Mouse (Mus musculus) hindbrain, embryonic 11.5 days (tissue): ENCODE data around the gene Tead3. TPM values are rescaled to one million over a fixed set of nuclear protein-coding genes. Genes with fewer than 3 reads are reported as not detected.
A peak's percentile ranks its signal among the peaks of the same experiment; 100 is the strongest.
"Not testable (repeated sequence)": the region's sequence is repeated elsewhere in the genome, so short reads cannot be mapped to it uniquely, and the experiment has no call there.

Experiments used
- ATAC-seq: fragments of 200-750 bp; cut with Nextera tagmentation; 2 replicates; pipeline ENCODE4 v1.8.0; 2017; ENCODE audit warnings: mild to moderate bottlenecking, moderate TSS enrichment, moderate library complexity; ENCODE audit not compliant: low FRiP score
- DNase-seq: peaks from one replicate; pipeline ENCODE4 v3.0.0-alpha.2; 2015; ENCODE audit warnings: low spot score
- H3K27ac ChIP-seq: fragments of 300-500 bp; sonication (generic); 2 replicates; pipeline ENCODE4 v1.5.1; 2014; ENCODE audit warnings: mild to moderate bottlenecking, low read depth, low read length
- H3K27me3 ChIP-seq: fragments of 300-500 bp; sonication (generic); 2 replicates; pipeline ENCODE4 v1.6.1; 2014; ENCODE audit warnings: mild to moderate bottlenecking, low read length, moderate library complexity, mixed read lengths; ENCODE audit not compliant: control insufficient read depth, insufficient read depth
- H3K36me3 ChIP-seq: fragments of 300-500 bp; sonication (generic); 2 replicates; pipeline ENCODE4 v1.6.1; 2014; ENCODE audit warnings: mild to moderate bottlenecking, low read length, moderate library complexity, mixed read lengths; ENCODE audit not compliant: control insufficient read depth, insufficient read depth
- H3K4me1 ChIP-seq: fragments of 300-500 bp; sonication (generic); replicated peaks from 2 replicates; pipeline ENCODE4 v1.6.1; 2014; ENCODE audit warnings: low read length, mixed read lengths; ENCODE audit not compliant: control insufficient read depth, insufficient read depth
- H3K4me2 ChIP-seq: fragments of 300-500 bp; sonication (generic); replicated peaks from 2 replicates; pipeline ENCODE4 v1.6.1; 2014; ENCODE audit warnings: mild to moderate bottlenecking, low read depth, low read length
- H3K4me3 ChIP-seq: fragments of 300-500 bp; sonication (generic); 2 replicates; pipeline ENCODE4 v1.5.1; 2014; ENCODE audit warnings: low read depth, low read length
- H3K9ac ChIP-seq: fragments of 300-500 bp; sonication (generic); 2 replicates; pipeline ENCODE4 v1.6.1; 2014; ENCODE audit warnings: low read depth, low read length
- H3K9me3 ChIP-seq: fragments of 300-500 bp; sonication (generic); 2 replicates; pipeline ENCODE4 v1.6.1; 2016; ENCODE audit warnings: low read length; ENCODE audit not compliant: control insufficient read depth
- WGBS: fragments of 180-500 bp; shearing (Covaris S2); extraction: QIAGEN DNeasy Blood & Tissue Kit; methylation state at CpG from one replicate; pipeline ENCODE4 v1.1.7; 2014; 5-methylcytosine and 5-hydroxymethylcytosine counted together
- polyA plus RNA-seq: library from polyadenylated mRNA; unstranded; fragments of >200 nt; fragmentation: Nextera tagmentation; extraction: Ambion mirVana; gene quantifications from 2 replicates; pipeline ENCODE4 v1.2.1, GENCODE M21; 2014

Tead3 gene
- polyA plus RNA-seq, 1 experiment from 2014 or later: 3.7 TPM

GRCm38 (mm10) chr17:28330232-28330546 is 20.4 kb downstream of the Tead3 start:
- 0 out of 2 replicates have a peak, but pooled peaks cover 3% of the 10 kb centered on the region for H3K36me3 ChIP-seq
- DNase-seq (no peak), ATAC-seq (no peak)
- H3K4me1 ChIP-seq: peaks cover 5% of the 10 kb centered on the region; the same call in 1 of the 2 replicates
- peak overlapping the region; percentile 96 for H3K4me2 ChIP-seq
- peak overlapping the region; percentile 98; the same call in 1 of the 2 replicates for H3K9ac ChIP-seq
- 50% methylated on average over 2 of the region's 2 CpGs for WGBS
- H3K9me3 ChIP-seq: no peaks in the 10 kb centered on the region
- peak overlapping the region; percentile 94 for H3K4me3 ChIP-seq
- no peak overlapping the region for H3K27ac ChIP-seq
- no peaks in the 10 kb centered on the region for H3K27me3 ChIP-seq

- no peak overlapping the region for H3K27ac ChIP-seq
- H3K9ac ChIP-seq: peak overlapping the region; percentile 98
- peak; percentile 29 for DNase-seq
These were observed 20.9 kb downstream of the Tead3 start for GRCm38 (mm10) chr17:28329503-28330231.

GRCm38 (mm10) chr17:28328946-28329345 is 21.7 kb downstream of the Tead3 start:
- H3K4me1 ChIP-seq: peaks cover 5% of the 10 kb centered on the region; the same call in 1 of the 2 replicates
- peak overlapping the region; percentile 96 for H3K4me2 ChIP-seq
- WGBS: under 1% methylated on average over 25 of the region's 25 CpGs
- peak overlapping the region; percentile 94 for H3K27ac ChIP-seq
- H3K27me3 ChIP-seq: no peaks in the 10 kb centered on the region
- H3K36me3 ChIP-seq: 0 out of 2 replicates have a peak, but pooled peaks cover 3% of the 10 kb centered on the region
- ATAC-seq (peak; percentile 4; the same call in 1 of the 2 replicates), DNase-seq (no peak)
- H3K4me3 ChIP-seq: peak overlapping the region; percentile 94
- H3K9ac ChIP-seq: peak overlapping the region; percentile 98
- H3K9me3 ChIP-seq: no peaks in the 10 kb centered on the region

More at GRCm38 (mm10) chr17:28329503-28330231, 20.9 kb downstream of the Tead3 start:
- Histone ChIP-seq H3K4me3 (peak overlapping the region; percentile 94), H3K4me2 (peak overlapping the region; percentile 96), H3K9me3 (no peaks in the 10 kb centered on the region), H3K27me3 (no peaks in the 10 kb centered on the region), H3K4me1 (peaks cover 5% of the 10 kb centered on the region; the same call in 1 of the 2 replicates), H3K36me3 (0 out of 2 replicates have a peak, but pooled peaks cover 3% of the 10 kb centered on the region)
- WGBS: 12% methylated on average over 4 of the region's 4 CpGs
- no peak for ATAC-seq

- Histone ChIP-seq H3K27ac (peak within 1 kb of the TSS; percentile 94), H3K4me1 (peaks cover 5% of the 10 kb centered on the region; the same call in 1 of the 2 replicates)
- WGBS: under 1% methylated on average over 67 of the region's 67 CpGs
These were observed 22.2 kb downstream of the Tead3 start, which contains the start of gene Rpl10a for GRCm38 (mm10) chr17:28328366-28328928. TSS of gene Rpl10a (plus strand) at chr17:28328471.

GRCm38 (mm10) chr17:28327673-28328325 is 22.8 kb downstream of the Tead3 start:
- Histone ChIP-seq H3K36me3 (0 out of 2 replicates have a peak, but pooled peaks cover 3% of the 10 kb centered on the region), H3K4me3 (peak overlapping the region; percentile 94), H3K9me3 (no peaks in the 10 kb centered on the region), H3K4me1 (peaks cover 2% of the 10 kb centered on the region; the same call in 1 of the 2 replicates), H3K27me3 (no peaks in the 10 kb centered on the region), H3K4me2 (peak overlapping the region; percentile 96), H3K27ac (peak overlapping the region; percentile 94), H3K9ac (peak overlapping the region; percentile 63)
- peak; percentile 55; the same call in 1 of the 2 replicates for ATAC-seq
- 13% methylated on average over 22 of the region's 22 CpGs for WGBS
- peak; percentile 44 for DNase-seq

More at GRCm38 (mm10) chr17:28328366-28328928, 22.2 kb downstream of the Tead3 start, which contains the start of gene Rpl10a:
- Histone ChIP-seq H3K36me3 (0 out of 2 replicates have a peak, but pooled peaks cover 3% of the 10 kb centered on the region), H3K27me3 (no peaks in the 10 kb centered on the region), H3K9ac (peak within 1 kb of the TSS; percentile 98), H3K4me2 (peak within 1 kb of the TSS; percentile 96), H3K4me3 (peak within 1 kb of the TSS; percentile 94), H3K9me3 (no peaks in the 10 kb centered on the region)
- DNase-seq: peak; percentile 99
- peak; percentile 90 for ATAC-seq

GRCm38 (mm10) chr17:28326951-28327350 is 23.7 kb downstream of the Tead3 start:
- WGBS: 81% methylated on average over 3 of the region's 3 CpGs
- H3K4me3 ChIP-seq: no peak overlapping the region
- no peak overlapping the region for H3K27ac ChIP-seq
- H3K36me3 ChIP-seq: 0 out of 2 replicates have a peak, but pooled peaks cover 3% of the 10 kb centered on the region
- no peak overlapping the region for H3K4me2 ChIP-seq
- ATAC-seq (no peak), DNase-seq (no peak)
- no peaks in the 10 kb centered on the region for H3K27me3 ChIP-seq
- H3K4me1 ChIP-seq: peaks cover 2% of the 10 kb centered on the region; the same call in 1 of the 2 replicates
- H3K9me3 ChIP-seq: no peaks in the 10 kb centered on the region
- H3K9ac ChIP-seq: no peak overlapping the region

GRCm38 (mm10) chr17:28325751-28326150 is 24.9 kb downstream of the Tead3 start:
- Histone ChIP-seq H3K36me3 (no peaks in the 10 kb centered on the region), H3K4me2 (no peak overlapping the region), H3K9me3 (no peaks in the 10 kb centered on the region), H3K4me1 (peaks cover 2% of the 10 kb centered on the region; the same call in 1 of the 2 replicates), H3K27ac (no peak overlapping the region), H3K4me3 (no peak overlapping the region), H3K9ac (no peak overlapping the region), H3K27me3 (no peaks in the 10 kb centered on the region)
- DNase-seq (no peak), ATAC-seq (no peak)
- 90% methylated on average over 8 of the region's 8 CpGs for WGBS

- not testable (repeated sequence) for ATAC-seq
These were observed 26.2 kb downstream of the Tead3 start for GRCm38 (mm10) chr17:28324416-28324815.

More at GRCm38 (mm10) chr17:28324416-28324815, 26.2 kb downstream of the Tead3 start:
- not testable (repeated sequence) for H3K4me1 ChIP-seq, H3K4me2 ChIP-seq, H3K36me3 ChIP-seq, DNase-seq, H3K9ac ChIP-seq, H3K4me3 ChIP-seq, H3K9me3 ChIP-seq, H3K27ac ChIP-seq, H3K27me3 ChIP-seq
- WGBS: 94% methylated on average over 7 of the region's 7 CpGs
